Mouse (Mus musculus) neural tube, embryonic 14.5 days (tissue): Measurements from ENCODE around the gene Erc2. TPM values are rescaled to one million over a fixed set of nuclear protein-coding genes. Genes with fewer than 3 reads are reported as not detected.

Source experiments
- ATAC-seq: fragments of 200-750 bp; cut with Nextera tagmentation; 2 replicates; pipeline ENCODE4 v1.8.0; 2017; ENCODE audit warnings: low read depth, mild to moderate bottlenecking, moderate TSS enrichment, moderate library complexity
- H3K27ac ChIP-seq: fragments of 300-500 bp; sonication (generic); 2 replicates; pipeline ENCODE4 v1.5.1; 2014; ENCODE audit warnings: low read depth, mild to moderate bottlenecking, control low read depth, low read length, moderate library complexity, mixed read lengths
- H3K27me3 ChIP-seq: fragments of 300-500 bp; sonication (generic); 2 replicates; pipeline ENCODE4 v1.6.1; 2014; ENCODE audit warnings: low read length; ENCODE audit not compliant: control insufficient read depth, insufficient read depth
- H3K36me3 ChIP-seq: fragments of 300-500 bp; sonication (generic); 2 replicates; pipeline ENCODE4 v1.6.1; 2014; ENCODE audit warnings: low read length, mixed read lengths; ENCODE audit not compliant: control insufficient read depth, insufficient read depth
- H3K4me1 ChIP-seq: fragments of 300-500 bp; sonication (generic); 2 replicates; pipeline ENCODE4 v1.6.1; 2014; ENCODE audit warnings: low read length; ENCODE audit not compliant: control insufficient read depth, insufficient read depth
- H3K4me2 ChIP-seq: fragments of 300-500 bp; sonication (generic); 2 replicates; pipeline ENCODE4 v1.6.1; 2014; ENCODE audit warnings: mild to moderate bottlenecking, low read depth, low read length, control low read depth
- H3K4me3 ChIP-seq: fragments of 300-500 bp; sonication (generic); 2 replicates; pipeline ENCODE4 v1.5.1; 2014; ENCODE audit warnings: low read depth, low read length, control low read depth, mixed read lengths
- H3K9ac ChIP-seq: fragments of 300-500 bp; sonication (generic); replicated peaks from 2 replicates; pipeline ENCODE4 v1.6.1; 2014; ENCODE audit warnings: low read depth, mild to moderate bottlenecking, control low read depth, low read length, mixed read lengths
- H3K9me3 ChIP-seq: fragments of 300-500 bp; sonication (generic); 2 replicates; pipeline ENCODE4 v1.6.1; 2016; ENCODE audit warnings: low read length; ENCODE audit not compliant: control insufficient read depth
- WGBS: fragments of 180-500 bp; shearing (Covaris S2); extraction: QIAGEN DNeasy Blood & Tissue Kit; methylation state at CpG from one replicate; pipeline ENCODE4 v1.1.7; 2014; 5-methylcytosine and 5-hydroxymethylcytosine counted together
- polyA plus RNA-seq: library from polyadenylated mRNA; unstranded; fragments of >200 nt; fragmentation: Nextera tagmentation; extraction: Ambion mirVana; gene quantifications from 2 replicates; pipeline ENCODE4 v1.2.1, GENCODE M21; 2014

Gene Erc2
- polyA plus RNA-seq, 1 experiment from 2014 or later = 117 TPM

DNA sequence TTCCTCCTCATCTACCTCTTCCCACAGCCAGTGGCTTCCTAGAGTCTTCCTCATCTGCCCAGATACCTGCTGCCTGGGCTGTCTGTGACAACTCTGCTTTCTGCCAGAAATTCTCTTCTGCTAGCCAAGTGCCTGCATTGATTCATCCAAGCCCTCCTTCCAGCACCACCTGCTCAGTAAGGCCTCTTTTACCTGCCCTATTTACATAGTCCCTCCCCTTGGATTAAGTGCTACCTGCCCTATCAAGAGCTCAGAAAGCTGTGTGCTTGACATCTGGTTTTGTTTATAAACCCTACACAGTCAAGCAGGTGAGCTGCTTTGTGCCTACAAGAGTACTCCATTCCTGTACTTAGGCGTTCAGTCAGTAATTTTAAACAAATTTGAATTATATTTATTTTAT lies 787.2 kb downstream of the Erc2 start:
- no peaks in the 10 kb centered on the region for H3K36me3 ChIP-seq
- ATAC-seq = no peak
- H3K27ac ChIP-seq = no peak overlapping the region
- H3K4me2 ChIP-seq = no peak overlapping the region
- no peaks in the 10 kb centered on the region for H3K27me3 ChIP-seq
- WGBS = 91% methylated on average over 1 of the region's 1 CpGs
- H3K4me3 ChIP-seq = no peak overlapping the region
- H3K9me3 ChIP-seq = no peaks in the 10 kb centered on the region
- H3K4me1 ChIP-seq = no peaks in the 10 kb centered on the region
- no peak overlapping the region for H3K9ac ChIP-seq

DNA sequence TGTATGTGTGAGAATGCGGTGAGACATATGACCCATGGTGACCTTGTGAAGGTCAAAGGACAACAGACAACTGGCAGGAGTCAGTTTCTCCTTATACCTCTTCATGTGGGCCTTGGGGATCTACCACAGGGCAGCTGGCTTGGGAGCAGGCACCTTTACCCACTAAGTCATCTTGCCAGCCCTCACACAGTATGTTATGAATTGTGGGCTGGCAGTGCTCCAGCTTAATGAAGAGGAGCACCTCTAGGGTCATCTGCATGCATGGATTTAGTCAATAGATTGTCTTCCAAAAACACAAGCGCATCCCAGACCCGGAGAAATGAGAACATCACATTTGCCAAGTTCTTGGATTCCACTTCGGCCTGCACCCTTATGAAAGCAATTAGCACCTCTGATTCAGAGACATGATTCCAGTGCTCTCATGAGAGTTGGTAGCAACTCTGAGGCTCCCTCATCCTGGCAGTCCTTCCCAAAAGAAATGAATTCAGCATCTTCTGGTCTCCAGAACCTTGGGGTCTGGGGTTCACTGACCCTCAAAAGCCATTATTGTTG lies 787.6 kb downstream of the Erc2 start:
- no peaks in the 10 kb centered on the region for H3K9me3 ChIP-seq
- 89% methylated on average over 4 of the region's 4 CpGs for WGBS
- H3K4me3 ChIP-seq = no peak overlapping the region
- H3K4me2 ChIP-seq = no peak overlapping the region
- H3K27ac ChIP-seq = no peak overlapping the region
- H3K4me1 ChIP-seq = no peaks in the 10 kb centered on the region
- ATAC-seq = no peak
- H3K9ac ChIP-seq = no peak overlapping the region
- no peaks in the 10 kb centered on the region for H3K36me3 ChIP-seq
- no peaks in the 10 kb centered on the region for H3K27me3 ChIP-seq

DNA sequence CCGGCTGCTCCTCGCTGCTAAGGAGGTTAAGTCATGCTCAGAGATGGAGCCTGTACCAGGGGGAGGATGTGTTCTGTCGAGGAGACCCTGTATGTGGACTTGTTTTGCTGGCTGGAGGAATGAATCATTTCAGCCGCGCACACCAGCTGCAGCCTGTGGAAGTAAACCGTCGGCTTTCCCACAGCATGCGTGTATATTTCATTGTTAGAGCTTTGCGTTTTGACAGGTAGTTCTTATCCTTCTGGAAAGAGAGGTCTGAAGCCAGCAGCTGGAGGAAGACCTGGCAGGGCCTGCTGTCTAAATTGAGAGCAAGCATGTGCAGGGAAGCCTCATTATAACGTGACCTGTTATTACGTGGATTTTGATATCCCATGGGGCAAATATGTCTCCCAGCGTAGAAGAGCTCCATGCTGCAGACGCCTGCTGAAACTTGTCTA lies 788.6 kb downstream of the Erc2 start:
- Histone ChIP-seq H3K4me1 (no peaks in the 10 kb centered on the region), H3K4me2 (no peak overlapping the region), H3K9me3 (no peaks in the 10 kb centered on the region), H3K36me3 (no peaks in the 10 kb centered on the region), H3K9ac (no peak overlapping the region), H3K27ac (peak overlapping the region; percentile 1; the same call in 1 of the 2 replicates), H3K4me3 (no peak overlapping the region), H3K27me3 (no peaks in the 10 kb centered on the region)
- peak; percentile 44; the same call in 1 of the 2 replicates for ATAC-seq
- 41% methylated on average over 13 of the region's 13 CpGs for WGBS

DNA sequence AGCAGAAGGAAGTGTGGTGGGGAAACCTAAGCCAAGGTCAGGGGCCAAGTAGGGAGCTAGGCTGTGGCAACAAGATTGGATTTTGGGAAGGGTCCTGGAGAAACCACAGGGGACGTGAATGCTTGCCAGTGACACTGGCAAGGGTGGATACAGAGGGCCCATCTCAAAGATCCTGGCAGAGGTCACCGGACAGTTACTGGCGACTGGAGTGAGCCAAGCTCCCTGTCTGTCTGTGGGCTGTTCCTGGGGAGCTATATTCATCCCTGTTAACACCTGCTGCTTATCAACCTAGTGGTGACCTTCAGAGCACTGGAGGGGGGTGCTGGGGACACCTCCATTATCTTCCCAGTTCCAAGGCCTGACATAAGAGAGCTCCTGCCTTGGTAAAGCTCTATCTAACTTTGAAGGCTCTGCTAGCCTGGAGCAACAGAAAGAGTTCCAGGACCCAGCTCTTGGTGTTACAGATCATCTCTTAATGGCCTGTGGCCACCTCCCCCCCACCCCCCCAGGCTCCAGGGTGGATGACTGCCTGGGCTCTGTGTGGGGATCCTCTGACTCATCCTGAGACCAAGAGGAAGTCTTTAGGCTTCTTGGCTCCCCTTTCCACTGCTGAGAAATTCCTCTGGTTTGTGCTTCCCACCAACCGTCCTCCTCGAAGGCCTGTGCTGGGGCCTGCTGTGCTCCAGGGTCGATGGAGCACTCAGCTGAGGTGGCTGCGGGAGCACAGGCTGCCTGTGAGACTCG lies 790.2 kb downstream of the Erc2 start:
- H3K27ac ChIP-seq = no peak overlapping the region
- H3K27me3 ChIP-seq = no peaks in the 10 kb centered on the region
- H3K36me3 ChIP-seq = no peaks in the 10 kb centered on the region
- 41% methylated on average over 8 of the region's 8 CpGs for WGBS
- no peak overlapping the region for H3K4me3 ChIP-seq
- H3K4me2 ChIP-seq = no peak overlapping the region
- no peak overlapping the region for H3K9ac ChIP-seq
- no peaks in the 10 kb centered on the region for H3K4me1 ChIP-seq
- no peak for ATAC-seq
- no peaks in the 10 kb centered on the region for H3K9me3 ChIP-seq

DNA sequence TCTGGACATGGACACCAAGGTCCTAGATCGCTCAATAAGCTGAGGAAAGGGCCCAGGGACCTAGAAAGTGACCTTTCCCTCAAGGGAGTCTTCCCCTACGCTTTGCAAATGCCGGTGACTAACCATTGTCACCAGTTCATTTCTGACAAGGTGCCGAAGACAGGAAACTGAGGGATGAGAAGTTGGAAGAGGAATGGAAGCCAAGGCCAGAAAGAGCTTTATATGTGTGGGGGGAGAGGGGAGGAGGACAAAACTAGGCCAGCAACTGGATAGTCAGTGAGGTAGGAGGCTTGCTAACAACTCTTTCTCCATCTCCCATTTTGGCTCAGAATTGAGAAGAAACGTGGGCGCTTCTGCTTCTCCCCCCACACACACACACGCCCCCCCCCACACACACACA lies 791.3 kb downstream of the Erc2 start:
- no peaks in the 10 kb centered on the region for H3K9me3 ChIP-seq
- H3K36me3 ChIP-seq = no peaks in the 10 kb centered on the region
- no peak overlapping the region for H3K4me3 ChIP-seq
- no peak overlapping the region for H3K9ac ChIP-seq
- WGBS = 84% methylated on average over 6 of the region's 7 CpGs
- no peak overlapping the region for H3K27ac ChIP-seq
- H3K4me2 ChIP-seq = no peak overlapping the region
- no peak for ATAC-seq
- H3K27me3 ChIP-seq = no peaks in the 10 kb centered on the region
- no peaks in the 10 kb centered on the region for H3K4me1 ChIP-seq

DNA sequence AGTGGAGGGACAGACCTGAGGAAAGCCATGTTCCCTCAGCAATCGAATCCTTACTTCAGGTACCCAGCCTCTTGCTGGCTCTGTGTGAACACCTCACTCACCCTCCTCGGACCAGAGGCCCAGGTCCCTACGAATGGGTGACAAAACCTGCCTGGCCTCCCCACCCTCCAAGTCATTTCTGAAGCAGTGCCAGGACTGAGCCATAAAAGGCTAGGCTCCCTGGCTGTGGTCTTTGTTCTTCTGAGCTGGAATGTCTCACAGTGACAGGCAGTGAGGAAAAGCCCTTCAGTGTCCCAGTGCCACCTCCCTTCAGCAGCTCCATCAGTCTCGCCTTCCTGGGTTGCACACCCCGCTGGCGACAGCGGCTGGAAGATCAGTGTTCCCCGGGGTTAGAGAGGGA lies 794.8 kb downstream of the Erc2 start:
- H3K36me3 ChIP-seq = no peaks in the 10 kb centered on the region
- H3K9me3 ChIP-seq = no peaks in the 10 kb centered on the region
- no peak overlapping the region for H3K4me3 ChIP-seq
- H3K4me2 ChIP-seq = no peak overlapping the region
- no peak for ATAC-seq
- H3K9ac ChIP-seq = no peak overlapping the region
- H3K27me3 ChIP-seq = no peaks in the 10 kb centered on the region
- no peaks in the 10 kb centered on the region for H3K4me1 ChIP-seq
- no peak overlapping the region for H3K27ac ChIP-seq
- WGBS = 13% methylated on average over 8 of the region's 8 CpGs

DNA sequence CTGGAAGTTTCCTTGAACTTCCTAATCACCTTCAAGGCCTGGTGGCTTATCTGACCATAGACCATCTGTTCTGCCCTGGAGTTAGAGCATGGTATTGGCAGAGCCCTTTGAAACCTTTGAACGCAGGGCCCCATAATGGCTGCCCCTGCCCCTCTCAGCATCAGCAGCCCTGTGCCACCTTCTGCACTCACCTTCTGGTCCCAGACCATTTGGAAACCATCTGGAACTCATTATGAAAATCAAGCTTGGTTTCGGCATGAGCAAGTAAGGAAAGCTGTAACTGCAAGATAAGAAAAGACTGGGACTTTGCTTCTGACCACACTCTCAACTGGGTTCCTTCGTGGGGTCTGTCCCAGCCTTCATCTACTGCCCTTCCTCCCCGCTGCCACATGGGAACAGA lies 796.3 kb downstream of the Erc2 start:
- ATAC-seq = no peak
- Histone ChIP-seq H3K36me3 (no peaks in the 10 kb centered on the region), H3K4me3 (no peak overlapping the region), H3K4me1 (no peaks in the 10 kb centered on the region), H3K9me3 (no peaks in the 10 kb centered on the region), H3K4me2 (no peak overlapping the region), H3K27ac (no peak overlapping the region), H3K27me3 (no peaks in the 10 kb centered on the region), H3K9ac (no peak overlapping the region)
- WGBS = 74% methylated on average over 4 of the region's 4 CpGs

DNA sequence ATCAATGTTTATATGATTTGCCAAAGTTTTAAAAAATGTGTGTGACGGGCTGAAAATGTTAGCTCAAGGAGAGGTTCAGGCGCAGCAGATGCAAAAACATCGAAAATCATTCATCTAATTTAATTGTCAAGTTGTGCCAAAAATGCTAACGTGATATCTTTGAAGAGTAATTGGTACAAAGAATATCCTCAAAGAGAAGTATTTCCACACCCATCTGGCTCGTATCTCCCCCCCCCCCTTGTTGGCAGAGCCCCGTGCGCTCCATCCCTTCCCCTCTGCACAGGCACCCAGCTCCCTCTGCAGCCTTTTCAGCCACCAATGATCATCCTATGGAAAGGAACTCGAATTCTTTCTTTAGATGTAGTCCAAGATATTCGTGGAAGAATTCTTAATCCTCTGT lies 797.0 kb downstream of the Erc2 start:
- H3K4me3 ChIP-seq = no peak overlapping the region
- H3K9ac ChIP-seq = no peak overlapping the region
- no peak overlapping the region for H3K27ac ChIP-seq
- H3K9me3 ChIP-seq = no peaks in the 10 kb centered on the region
- 79% methylated on average over 9 of the region's 9 CpGs for WGBS
- ATAC-seq = no peak
- H3K27me3 ChIP-seq = no peaks in the 10 kb centered on the region
- no peak overlapping the region for H3K4me2 ChIP-seq
- no peaks in the 10 kb centered on the region for H3K4me1 ChIP-seq
- H3K36me3 ChIP-seq = no peaks in the 10 kb centered on the region

DNA sequence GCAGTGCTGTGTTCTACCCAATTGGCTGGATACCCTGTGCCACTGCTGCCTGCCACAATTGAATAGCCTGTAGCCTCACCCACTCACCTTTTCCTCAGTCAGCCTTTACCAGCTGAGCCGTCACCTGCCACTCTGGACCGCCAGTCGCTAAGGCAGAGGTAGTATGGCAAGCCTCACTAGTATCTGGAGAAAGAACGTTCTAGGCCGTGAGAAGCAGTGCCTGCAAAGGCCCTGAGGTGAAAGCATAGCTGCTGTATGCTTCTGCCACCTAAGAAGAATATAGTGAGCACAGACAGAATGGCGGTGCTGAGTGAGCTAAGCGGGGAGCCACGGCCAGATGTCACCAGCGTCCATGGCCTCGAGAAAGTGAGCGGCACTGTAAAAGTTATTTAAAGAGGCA lies 798.4 kb downstream of the Erc2 start:
- ATAC-seq = no peak

More for the DNA sequence above, 798.4 kb downstream of the Erc2 start:
- H3K4me1 ChIP-seq = no peaks in the 10 kb centered on the region
- H3K36me3 ChIP-seq = no peaks in the 10 kb centered on the region
- 85% methylated on average over 11 of the region's 11 CpGs for WGBS
- H3K27ac ChIP-seq = no peak overlapping the region
- H3K9me3 ChIP-seq = no peaks in the 10 kb centered on the region
- H3K27me3 ChIP-seq = no peaks in the 10 kb centered on the region
- H3K4me3 ChIP-seq = no peak overlapping the region
- no peak overlapping the region for H3K9ac ChIP-seq
- no peak overlapping the region for H3K4me2 ChIP-seq
